In genomic region chr1:91066599-91066998, GRCm38 (mm10) we compare ENCODE assay signal across 27 mouse cellular contexts.
DNase-seq lines count a peak whose midpoint lies in the region; ATAC-seq and TF ChIP-seq lines count a peak whose summit lies in the region.
"Had no signal": no experiment of that assay in that cellular context is flagged by ENCODE, and none has a peak within 500 bp of the region (broad histone marks: within the 10 kb centered on the region; RNA-seq: fewer than 3 reads in every experiment).

No protein-coding gene starts in this region.

- peak overlapping the region; percentile 58; the same call in 1 of the 2 replicates for H3K9ac ChIP-seq in heart, embryonic 13.5 days
- 0 out of 2 replicates have a peak overlapping the region, but pooled peaks have one; percentile 18 for H3K9ac ChIP-seq in MEL (ENCODE audit: control insufficient read depth, low read depth, low read length, poor library complexity, severe bottlenecking)
- no peak overlapping the region for H3K9ac ChIP-seq in intestine, embryonic 16.5 days (ENCODE audit: low read depth, low read length)
- H3K9ac ChIP-seq: embryonic facial prominence, embryonic 12.5 days; forebrain, postnatal 0 days; hindbrain, embryonic 15.5 days; kidney, embryonic 15.5 days; limb, embryonic 15.5 days; lung, embryonic 14.5 days; neural tube, embryonic 13.5 days had no signal

- no peaks in the 10 kb centered on the region for H3K27me3 ChIP-seq in heart, embryonic 13.5 days (replicated peaks)
- no peaks in the 10 kb centered on the region for H3K27me3 ChIP-seq in MEL (ENCODE audit: control insufficient read depth in 1 of 2, insufficient read depth in 2 of 2, low read length in 2 of 2)
- no peaks in the 10 kb centered on the region for H3K27me3 ChIP-seq in intestine, embryonic 16.5 days (replicated peaks; ENCODE audit: control insufficient read depth, insufficient read depth, low read length)
- H3K27me3 ChIP-seq: CH12.LX; embryonic facial prominence, embryonic 12.5 days; hindbrain, embryonic 15.5 days; kidney, embryonic 15.5 days; limb, embryonic 15.5 days; megakaryocyte, embryonic 14.5 days; neural tube, embryonic 13.5 days had no signal

- peak overlapping the region; percentile 77 for H3K27ac ChIP-seq in heart, embryonic 13.5 days (replicated peaks)
- peak overlapping the region; percentile 55 for H3K27ac ChIP-seq in MEL (ENCODE audit: control insufficient read depth, low read depth, low read length)
- H3K27ac ChIP-seq in intestine, embryonic 16.5 days (ENCODE audit: low read length), result peak overlapping the region; percentile 21
- H3K27ac ChIP-seq: embryonic facial prominence, embryonic 12.5 days; hindbrain, embryonic 15.5 days; kidney, embryonic 15.5 days; limb, embryonic 15.5 days; neural tube, embryonic 13.5 days had no signal

- no peak overlapping the region for H3K4me2 ChIP-seq in heart, embryonic 13.5 days
- H3K4me2 ChIP-seq in intestine, embryonic 16.5 days (ENCODE audit: low read depth, low read length), result no peak overlapping the region
- H3K4me2 ChIP-seq: embryonic facial prominence, embryonic 12.5 days; hindbrain, embryonic 15.5 days; kidney, embryonic 15.5 days; limb, embryonic 15.5 days; lung, embryonic 14.5 days; neural tube, embryonic 13.5 days had no signal

- no peak for TF ChIP-seq CTCF in MEL (IDR thresholded peaks at IDR 0.05 in 2 of 3, conservative IDR thresholded peaks at IDR 0.05 in 1 of 3; ENCODE audit: control insufficient read depth in 1 of 3, insufficient read depth in 1 of 3, low read depth in 2 of 3, low read length in 3 of 3, poor library complexity in 1 of 3, severe bottlenecking in 1 of 3)

- intact Hi-C loops in left cerebral cortex, postnatal 10 days (cut with DNase I), result no loop called here

- H3K4me1 ChIP-seq in heart, embryonic 13.5 days, result peaks cover 98% of the 10 kb centered on the region
- H3K4me1 ChIP-seq in MEL (ENCODE audit: control insufficient read depth in 1 of 2, insufficient read depth in 2 of 2, low read length in 2 of 2), result peaks cover 18 to 31% of the 10 kb centered on the region in 2 experiments
- H3K4me1 ChIP-seq in intestine, embryonic 16.5 days (ENCODE audit: control insufficient read depth, insufficient read depth, low read length), result peaks cover 41% of the 10 kb centered on the region

- TF ChIP-seq POLR2A in MEL (IDR thresholded peaks at IDR 0.05; ENCODE audit: control insufficient read depth in 1 of 2, insufficient read depth in 1 of 2, low read depth in 1 of 2, low read length in 2 of 2, poor library complexity in 1 of 2), result no peak

- no peak overlapping the region for H3K4me3 ChIP-seq in heart, embryonic 13.5 days
- H3K4me3 ChIP-seq in MEL (ENCODE audit: control insufficient read depth in 1 of 2, insufficient read depth in 1 of 2, low read depth in 2 of 2, low read length in 2 of 2), result no peak overlapping the region
- H3K4me3 ChIP-seq in intestine, embryonic 16.5 days (ENCODE audit: low read length), result no peak overlapping the region
- H3K4me3 ChIP-seq: embryonic facial prominence, embryonic 12.5 days; hindbrain, embryonic 15.5 days; kidney, embryonic 15.5 days; limb, embryonic 15.5 days; megakaryocyte, embryonic 14.5 days; neural tube, embryonic 13.5 days had no signal

- TF ChIP-seq EP300 in MEL (IDR thresholded peaks at IDR 0.05; ENCODE audit: low read depth in 1 of 2, low read length in 2 of 2), result peak; percentile 71 to 72

- no peaks in the 10 kb centered on the region for H3K9me3 ChIP-seq in heart, embryonic 13.5 days
- no peaks in the 10 kb centered on the region for H3K9me3 ChIP-seq in MEL (replicated peaks; ENCODE audit: insufficient read depth, low read length)
- H3K9me3 ChIP-seq in intestine, embryonic 16.5 days (ENCODE audit: control insufficient read depth, low read length), result no peaks in the 10 kb centered on the region
- H3K9me3 ChIP-seq: embryonic facial prominence, embryonic 12.5 days; hindbrain, embryonic 15.5 days; kidney, embryonic 15.5 days; limb, embryonic 15.5 days; megakaryocyte, embryonic 14.5 days; neural tube, embryonic 13.5 days had no signal

- no peak for TF ChIP-seq RAD21 in MEL (IDR thresholded peaks at IDR 0.05; ENCODE audit: low read depth, low read length)

- no peak for DNase-seq in heart, adult 11 months
- peak; percentile 75 for DNase-seq in MEL (ENCODE audit: low read depth, low spot score)
- no peak for DNase-seq in layer of hippocampus, postnatal 25 days (ENCODE audit: extremely low spot score in 1 of 2, low spot score in 1 of 2)
- no peak for DNase-seq in natural killer cell, adult 2 months (ENCODE audit: low spot score in 2 of 2)
- DNase-seq in left cerebral cortex, postnatal 10 days (ENCODE audit: extremely low spot score in 1 of 2, low spot score in 2 of 2), result no peak
- DNase-seq: adrenal gland, adult 2 months; B cell, adult 2 months; cerebellum, adult 11 months; cerebellum, postnatal 25 days; forebrain, postnatal 0 days; gastrocnemius, postnatal 36 days; kidney, adult 11 months; kidney, postnatal 36 days; left cerebral cortex, postnatal 4 days; lung, embryonic 14.5 days; midbrain, embryonic 14.5 days had no signal

- H3K36me3 ChIP-seq in heart, embryonic 13.5 days, result peaks cover 30% of the 10 kb centered on the region; the same call in 1 of the 2 replicates
- H3K36me3 ChIP-seq in MEL (ENCODE audit: control insufficient read depth in 1 of 2, insufficient read depth in 2 of 2, low read length in 2 of 2), result peaks cover 0 to 26% of the 10 kb centered on the region in 2 experiments; a peak in 2 of 4 replicates
- no peaks in the 10 kb centered on the region; the same call in 1 of the 2 replicates for H3K36me3 ChIP-seq in intestine, embryonic 16.5 days (ENCODE audit: control insufficient read depth, insufficient read depth, low read length)
- H3K36me3 ChIP-seq: embryonic facial prominence, embryonic 12.5 days; G1E; hindbrain, embryonic 15.5 days; limb, embryonic 15.5 days; neural tube, embryonic 13.5 days had no signal

- no peaks in the 10 kb centered on the region; the same call in 1 of the 2 replicates for H3K79me2 ChIP-seq in MEL (ENCODE audit: control insufficient read depth, insufficient read depth, low read length, poor library complexity)

- WGBS in heart, embryonic 13.5 days, result 41% methylated on average over 2 of the region's 2 CpGs
- 67% methylated on average over 2 of the region's 2 CpGs for WGBS in intestine, embryonic 16.5 days

- ATAC-seq in heart, embryonic 13.5 days (ENCODE audit: extremely low read depth, insufficient number of reproducible peaks, low FRiP score, low TSS enrichment), result no peak
- ATAC-seq in intestine, embryonic 16.5 days, result peak; percentile 65
- peak; percentile 50 for ATAC-seq in megakaryocyte progenitor cell, adult 5-6 weeks (replicated peaks; ENCODE audit: poor library complexity)
- ATAC-seq: forebrain, postnatal 0 days had no signal

TF ChIP-seq in MEL, 35 proteins besides CTCF, POLR2A, EP300 and RAD21:
- TF ChIP-seq RCOR1 (IDR thresholded peaks at IDR 0.05; ENCODE audit: low read depth, low read length), result peak; percentile 97
- 0 out of 2 replicates have a peak, but pooled peaks have one; percentile 51 for TF ChIP-seq MAZ (IDR thresholded peaks at IDR 0.05; ENCODE audit: low read depth, low read length)
- peak; percentile 83 for TF ChIP-seq GATA1 (IDR thresholded peaks at IDR 0.05; ENCODE audit: low read depth, low read length)
- no peak for TF ChIP-seq SMC3 (IDR thresholded peaks at IDR 0.05; ENCODE audit: low read depth, low read length)
- peak; percentile 65 for TF ChIP-seq TAL1 (IDR thresholded peaks at IDR 0.05; ENCODE audit: low read length)
- 0 out of 2 replicates have a peak, but pooled peaks have one; percentile 19 for TF ChIP-seq SIN3A (IDR thresholded peaks at IDR 0.05; ENCODE audit: low read length)
- 0 out of 2 replicates have a peak, but pooled peaks have one; percentile 27 for TF ChIP-seq MAFK (IDR thresholded peaks at IDR 0.05; ENCODE audit: borderline replicate concordance, low read depth, low read length)
- no peak for TF ChIP-seq MEF2A (IDR thresholded peaks at IDR 0.05; ENCODE audit: extremely low read depth, insufficient replicate concordance, low read depth, low read length, poor library complexity, severe bottlenecking)
- TF ChIP-seq UBTF (IDR thresholded peaks at IDR 0.05; ENCODE audit: borderline replicate concordance, insufficient read depth, low read depth, low read length), result no peak
- TF ChIP-seq ETS1 (IDR thresholded peaks at IDR 0.05; ENCODE audit: low read depth, low read length), result peak; percentile 78
- no peak for TF ChIP-seq USF2 (IDR thresholded peaks at IDR 0.05; ENCODE audit: borderline replicate concordance in 1 of 2, insufficient read depth in 1 of 2, low read depth in 1 of 2, low read length in 2 of 2)
- peak; percentile 62; the same call in 1 of the 2 replicates for TF ChIP-seq MXI1 (IDR thresholded peaks at IDR 0.05; ENCODE audit: low read depth, low read length)
- no peak for TF ChIP-seq USF1 (IDR thresholded peaks at IDR 0.05; ENCODE audit: low read depth, low read length)
- TF ChIP-seq BHLHE40 (IDR thresholded peaks at IDR 0.05; ENCODE audit: borderline replicate concordance, low read depth, low read length), result 0 out of 2 replicates have a peak, but pooled peaks have one; percentile 52
- peak; percentile 84 for TF ChIP-seq TCF12 (IDR thresholded peaks at IDR 0.05; ENCODE audit: low read depth, low read length)
- TF ChIP-seq MAX (IDR thresholded peaks at IDR 0.05; ENCODE audit: low read length), result 0 out of 2 replicates have a peak, but pooled peaks have one; percentile 23
TF ChIP-seq in MEL: peak in this region for 11.

Comparison
In these comparisons a context has a peak if more than half of its experiments do, and no peak if none do; other contexts are left out.
1. H3K27ac ChIP-seq: peak in every context shown above with its lines; median percentile 77 in heart, embryonic 13.5 days; 55 in MEL; 21 in intestine, embryonic 16.5 days.